Mouse (Mus musculus): ENCODE measurements around the gene Gnb1l. TPM values are rescaled to one million over a fixed set of nuclear protein-coding genes. Genes with fewer than 3 reads are reported as not detected.
A peak's percentile ranks its signal among the peaks of the same experiment; 100 is the strongest.

Gene Gnb1l
- polyA plus RNA-seq, 1 experiment from 2014 or later = 13.3 TPM

DNA sequence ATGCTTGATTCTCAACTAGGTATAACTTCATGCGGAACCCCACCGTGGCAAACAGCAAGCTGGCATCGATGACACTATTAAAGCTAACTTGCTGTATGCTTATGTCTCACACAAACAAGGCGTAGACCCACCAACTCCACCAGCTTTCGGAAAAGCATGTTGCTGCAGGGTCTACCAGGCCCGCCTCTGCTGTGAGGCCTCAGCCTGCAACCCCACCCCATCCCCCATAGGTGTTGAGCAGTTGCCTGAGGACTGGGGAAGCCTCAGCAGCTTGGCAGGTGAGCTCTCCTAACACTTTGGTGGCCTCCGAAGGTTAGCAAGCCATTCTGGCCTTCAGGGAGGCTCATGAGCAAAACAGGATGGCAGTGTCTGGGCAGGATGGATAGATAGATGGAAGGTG is 70.1 kb downstream of the Gnb1l start:
- no peak overlapping the region for H3K4me2 ChIP-seq (ENCODE audit: low read depth)
- DNase-seq (ENCODE audit: low spot score) = no peak
- no peak for ATAC-seq (ENCODE audit: insufficient read depth, low FRiP score, low TSS enrichment)

DNA sequence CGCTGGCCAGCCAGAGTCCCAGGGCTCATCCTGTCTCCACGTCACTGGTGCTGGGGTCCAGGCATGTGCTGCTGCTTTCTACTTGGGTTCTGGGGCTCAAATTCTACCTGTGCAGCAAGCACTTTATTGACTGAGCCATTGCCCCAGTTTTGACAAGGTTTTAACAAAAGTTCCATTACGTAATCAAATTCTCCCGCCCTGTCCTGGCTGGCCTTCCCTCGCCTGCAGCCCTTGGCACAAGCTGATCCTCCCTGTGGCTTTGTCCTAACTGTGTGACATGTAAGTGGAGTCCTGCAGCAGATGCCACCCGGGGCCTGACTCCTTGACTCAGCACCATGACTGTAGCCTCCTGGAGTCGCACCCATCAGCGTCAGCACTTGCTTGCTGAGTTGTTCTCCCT is 75.7 kb downstream of the Gnb1l start:
- 83% methylated on average over 8 of the region's 8 CpGs for WGBS
- no peaks in the 10 kb centered on the region for H3K9me3 ChIP-seq (ENCODE audit: control insufficient read depth, low read length)
- ATAC-seq (ENCODE audit: insufficient read depth, low FRiP score, low TSS enrichment) (no peak), DNase-seq (ENCODE audit: low spot score) (no peak)
- no peaks in the 10 kb centered on the region for H3K36me3 ChIP-seq (ENCODE audit: control insufficient read depth, insufficient read depth, low read length)
- no peak overlapping the region for H3K4me3 ChIP-seq (ENCODE audit: low read depth, low read length)
- H3K27me3 ChIP-seq (ENCODE audit: control insufficient read depth, insufficient read depth, low read length) = peaks cover 3% of the 10 kb centered on the region
- H3K4me1 ChIP-seq (ENCODE audit: control insufficient read depth, insufficient read depth, low read length) = no peaks in the 10 kb centered on the region
- no peak overlapping the region for H3K27ac ChIP-seq (ENCODE audit: low read depth, low read length)
- no peak overlapping the region for H3K4me2 ChIP-seq (ENCODE audit: low read depth)
- H3K9ac ChIP-seq (ENCODE audit: low read length) = no peak overlapping the region

More for the DNA sequence above, 70.1 kb downstream of the Gnb1l start:
- WGBS = 77% methylated on average over 7 of the region's 7 CpGs
- H3K9me3 ChIP-seq (ENCODE audit: control insufficient read depth, low read length) = no peaks in the 10 kb centered on the region
- H3K27ac ChIP-seq (ENCODE audit: low read depth, low read length) = no peak overlapping the region
- H3K4me1 ChIP-seq (ENCODE audit: control insufficient read depth, insufficient read depth, low read length) = no peaks in the 10 kb centered on the region
- no peak overlapping the region for H3K4me3 ChIP-seq (ENCODE audit: low read depth, low read length)
- no peaks in the 10 kb centered on the region for H3K36me3 ChIP-seq (ENCODE audit: control insufficient read depth, insufficient read depth, low read length)
- no peaks in the 10 kb centered on the region for H3K27me3 ChIP-seq (ENCODE audit: control insufficient read depth, insufficient read depth, low read length)
- H3K9ac ChIP-seq (ENCODE audit: low read length) = no peak overlapping the region

GRCm38 (mm10) chr16:18577071-18577470 is 78.6 kb downstream of the Gnb1l start:
- Histone ChIP-seq H3K4me1 (ENCODE audit: control insufficient read depth, insufficient read depth, low read length) (peaks cover 8% of the 10 kb centered on the region), H3K4me3 (ENCODE audit: low read depth, low read length) (no peak overlapping the region), H3K9me3 (ENCODE audit: control insufficient read depth, low read length) (no peaks in the 10 kb centered on the region), H3K4me2 (ENCODE audit: low read depth) (no peak overlapping the region), H3K27ac (ENCODE audit: low read depth, low read length) (no peak overlapping the region), H3K27me3 (ENCODE audit: control insufficient read depth, insufficient read depth, low read length) (peaks cover 32% of the 10 kb centered on the region), H3K36me3 (ENCODE audit: control insufficient read depth, insufficient read depth, low read length) (no peaks in the 10 kb centered on the region), H3K9ac (ENCODE audit: low read length) (no peak overlapping the region)
- DNase-seq (ENCODE audit: low spot score) (no peak), ATAC-seq (ENCODE audit: insufficient read depth, low FRiP score, low TSS enrichment) (no peak)
- 60% methylated on average over 3 of the region's 3 CpGs for WGBS

GRCm38 (mm10) chr16:18577599-18578160 is 79.2 kb downstream of the Gnb1l start:
- H3K27me3 ChIP-seq (ENCODE audit: control insufficient read depth, insufficient read depth, low read length) = peaks cover 38% of the 10 kb centered on the region
- ATAC-seq (ENCODE audit: insufficient read depth, low FRiP score, low TSS enrichment) (no peak), DNase-seq (ENCODE audit: low spot score) (no peak)
- H3K9me3 ChIP-seq (ENCODE audit: control insufficient read depth, low read length) = no peaks in the 10 kb centered on the region
- H3K4me3 ChIP-seq (ENCODE audit: low read depth, low read length) = no peak overlapping the region
- WGBS = 18% methylated on average over 5 of the region's 5 CpGs
- H3K27ac ChIP-seq (ENCODE audit: low read depth, low read length) = no peak overlapping the region
- no peaks in the 10 kb centered on the region for H3K36me3 ChIP-seq (ENCODE audit: control insufficient read depth, insufficient read depth, low read length)
- H3K4me1 ChIP-seq (ENCODE audit: control insufficient read depth, insufficient read depth, low read length) = peaks cover 8% of the 10 kb centered on the region
- H3K9ac ChIP-seq (ENCODE audit: low read length) = no peak overlapping the region
- no peak overlapping the region for H3K4me2 ChIP-seq (ENCODE audit: low read depth)

DNA sequence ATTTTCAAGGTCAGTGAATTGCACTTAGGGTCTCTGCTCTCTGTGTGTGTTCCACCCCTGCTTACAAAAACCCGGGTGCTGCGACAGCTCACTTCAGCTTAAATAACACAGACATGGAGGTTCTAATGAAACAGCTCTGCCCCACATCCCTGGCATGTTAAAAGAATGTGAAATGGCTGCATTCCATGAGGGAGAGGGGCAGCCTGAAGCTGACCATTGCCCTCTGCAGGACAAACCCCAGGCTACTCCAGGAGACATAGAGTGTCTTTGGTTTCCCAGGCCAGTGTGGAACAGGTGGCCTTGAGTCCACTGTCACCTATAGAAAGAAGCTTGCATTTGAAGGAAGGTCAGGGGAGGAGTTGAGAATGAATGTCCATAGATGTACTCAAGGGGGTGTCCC is 81.9 kb downstream of the Gnb1l start:
- Histone ChIP-seq H3K27me3 (ENCODE audit: control insufficient read depth, insufficient read depth, low read length) (peaks cover 65% of the 10 kb centered on the region), H3K9me3 (ENCODE audit: control insufficient read depth, low read length) (no peaks in the 10 kb centered on the region), H3K36me3 (ENCODE audit: control insufficient read depth, insufficient read depth, low read length) (no peaks in the 10 kb centered on the region), H3K4me1 (ENCODE audit: control insufficient read depth, insufficient read depth, low read length) (peaks cover 8% of the 10 kb centered on the region), H3K4me3 (ENCODE audit: low read depth, low read length) (no peak overlapping the region), H3K9ac (ENCODE audit: low read length) (no peak overlapping the region), H3K27ac (ENCODE audit: low read depth, low read length) (no peak overlapping the region), H3K4me2 (ENCODE audit: low read depth) (no peak overlapping the region)
- no peak for ATAC-seq (ENCODE audit: insufficient read depth, low FRiP score, low TSS enrichment)
- 11% methylated on average over 2 of the region's 2 CpGs for WGBS
- no peak for DNase-seq (ENCODE audit: low spot score)

DNA sequence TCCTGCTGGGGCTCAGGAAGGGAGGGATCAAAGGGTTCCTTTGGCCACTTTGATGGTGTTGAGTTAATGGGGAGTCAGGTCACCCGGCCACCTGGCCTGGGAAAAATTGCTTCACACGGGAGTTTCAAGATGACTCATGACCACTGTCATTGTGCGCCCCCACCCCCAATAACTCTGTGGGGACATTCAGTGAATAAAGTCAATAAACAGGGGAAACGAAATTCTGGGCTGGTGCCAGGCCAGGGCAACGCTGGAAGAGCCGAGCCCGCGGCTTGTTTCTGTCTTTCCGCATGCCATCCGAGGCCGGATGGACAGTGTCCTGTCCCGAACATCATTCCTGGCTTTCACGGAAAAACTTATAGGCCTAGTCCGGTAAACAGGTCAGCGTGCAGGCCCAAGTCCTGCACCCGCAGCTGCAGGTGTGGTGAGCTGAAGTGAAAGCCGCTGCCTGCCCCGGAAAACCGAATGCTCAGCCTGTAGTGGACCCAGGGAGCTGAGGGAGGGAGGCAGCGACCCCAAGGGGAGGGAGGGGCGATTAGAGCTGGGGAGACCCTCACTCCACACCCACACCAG is 82.6 kb downstream of the Gnb1l start:
- peaks cover 9% of the 10 kb centered on the region for H3K4me1 ChIP-seq (ENCODE audit: control insufficient read depth, insufficient read depth, low read length)
- no peak overlapping the region; the same call in 1 of the 2 replicates for H3K4me2 ChIP-seq (ENCODE audit: low read depth)
- H3K9ac ChIP-seq (ENCODE audit: low read length) = no peak overlapping the region

DNA sequence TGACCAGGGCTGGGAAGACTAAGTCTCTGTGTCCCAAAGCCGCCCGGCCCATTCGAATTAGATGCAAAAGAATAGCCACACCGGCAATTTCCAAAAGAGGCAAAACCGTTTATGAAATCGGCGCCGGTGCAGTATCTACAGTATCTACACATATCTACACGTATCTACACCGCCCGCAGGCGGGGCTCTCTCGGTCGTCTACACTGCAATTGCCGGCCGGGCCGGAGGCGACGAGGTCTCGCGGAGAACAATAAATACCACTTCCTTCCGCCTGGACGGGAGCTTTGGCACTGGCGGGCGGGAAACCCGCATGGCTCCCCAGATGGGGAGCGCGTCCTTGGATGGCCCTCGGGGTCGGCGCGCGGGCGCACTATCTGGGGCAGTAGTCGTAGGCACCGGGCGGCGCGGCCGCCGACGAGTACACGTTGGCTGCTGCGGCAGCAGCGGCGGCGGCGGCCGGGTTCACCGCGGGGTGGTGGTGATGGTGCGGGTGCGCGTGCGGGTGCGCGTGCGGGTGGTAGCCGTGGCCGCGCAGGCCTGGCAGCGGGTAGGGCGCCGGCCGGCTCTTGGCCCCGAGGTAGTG is 83.2 kb downstream of the Gnb1l start:
- Histone ChIP-seq H3K36me3 (ENCODE audit: control insufficient read depth, insufficient read depth, low read length) (no peaks in the 10 kb centered on the region), H3K9me3 (ENCODE audit: control insufficient read depth, low read length) (no peaks in the 10 kb centered on the region), H3K9ac (ENCODE audit: low read length) (peak overlapping the region; percentile 23; the same call in 1 of the 2 replicates), H3K4me2 (ENCODE audit: low read depth) (peak overlapping the region; percentile 34), H3K4me3 (ENCODE audit: low read depth, low read length) (peak overlapping the region; percentile 28), H3K4me1 (ENCODE audit: control insufficient read depth, insufficient read depth, low read length) (peaks cover 15% of the 10 kb centered on the region), H3K27me3 (ENCODE audit: control insufficient read depth, insufficient read depth, low read length) (peaks cover 78% of the 10 kb centered on the region), H3K27ac (ENCODE audit: low read depth, low read length) (no peak overlapping the region)
- ATAC-seq (ENCODE audit: insufficient read depth, low FRiP score, low TSS enrichment) (no peak), DNase-seq (ENCODE audit: low spot score) (peak; percentile 49)
- WGBS = under 1% methylated on average over 57 of the region's 66 CpGs

More for the DNA sequence above, 82.6 kb downstream of the Gnb1l start:
- DNase-seq (ENCODE audit: low spot score) = no peak
- H3K27me3 ChIP-seq (ENCODE audit: control insufficient read depth, insufficient read depth, low read length) = peaks cover 72% of the 10 kb centered on the region
- H3K4me3 ChIP-seq (ENCODE audit: low read depth, low read length) = peak overlapping the region; percentile 28
- 2% methylated on average over 21 of the region's 21 CpGs for WGBS
- H3K9me3 ChIP-seq (ENCODE audit: control insufficient read depth, low read length) = no peaks in the 10 kb centered on the region
- H3K27ac ChIP-seq (ENCODE audit: low read depth, low read length) = no peak overlapping the region
- no peak for ATAC-seq (ENCODE audit: insufficient read depth, low FRiP score, low TSS enrichment)
- H3K36me3 ChIP-seq (ENCODE audit: control insufficient read depth, insufficient read depth, low read length) = no peaks in the 10 kb centered on the region

DNA sequence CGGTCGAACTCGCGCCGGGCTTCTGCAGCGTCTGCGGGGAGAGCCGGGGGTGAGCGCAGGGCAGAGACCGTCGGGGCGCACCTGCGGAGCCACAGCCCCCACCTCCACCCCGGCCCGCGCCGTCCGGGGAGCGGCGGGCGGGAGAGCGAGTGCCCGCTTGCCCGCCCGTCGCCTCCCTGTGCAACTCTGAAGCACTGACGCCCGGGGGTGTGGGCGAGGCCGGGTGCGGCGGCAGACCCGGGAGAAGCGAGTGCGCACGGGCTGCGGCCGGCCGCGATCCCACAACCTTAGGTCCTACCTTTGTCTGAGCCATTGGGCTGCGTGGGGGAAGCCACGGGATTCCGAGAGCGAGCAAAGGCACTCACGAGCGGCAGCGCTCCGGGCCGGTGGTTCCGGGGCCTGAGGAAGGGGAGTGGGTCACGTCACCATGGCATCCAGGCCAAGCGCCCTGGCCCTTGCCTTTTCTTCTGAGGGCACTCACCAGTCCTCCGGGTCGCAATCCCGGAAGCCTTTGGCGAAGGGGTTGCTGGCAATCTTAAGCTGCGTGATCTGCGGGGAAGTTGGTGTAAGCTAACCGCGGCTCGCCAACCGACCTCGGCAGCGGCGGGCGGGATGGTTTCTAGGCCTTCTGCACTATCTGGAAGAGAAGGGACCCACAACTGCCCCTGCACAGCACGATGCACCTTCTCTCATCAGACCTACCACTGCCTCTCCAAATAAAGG is 84.1 kb downstream of the Gnb1l start:
- Histone ChIP-seq H3K27ac (ENCODE audit: low read depth, low read length) (no peak overlapping the region), H3K36me3 (ENCODE audit: control insufficient read depth, insufficient read depth, low read length) (no peaks in the 10 kb centered on the region), H3K27me3 (ENCODE audit: control insufficient read depth, insufficient read depth, low read length) (peaks cover 86% of the 10 kb centered on the region), H3K9me3 (ENCODE audit: control insufficient read depth, low read length) (no peaks in the 10 kb centered on the region), H3K4me1 (ENCODE audit: control insufficient read depth, insufficient read depth, low read length) (peaks cover 15% of the 10 kb centered on the region), H3K4me2 (ENCODE audit: low read depth) (peak overlapping the region; percentile 34), H3K9ac (ENCODE audit: low read length) (no peak overlapping the region), H3K4me3 (ENCODE audit: low read depth, low read length) (peak overlapping the region; percentile 28)
- WGBS = under 1% methylated on average over 56 of the region's 67 CpGs
- DNase-seq (ENCODE audit: low spot score) = peak; percentile 31
- no peak for ATAC-seq (ENCODE audit: insufficient read depth, low FRiP score, low TSS enrichment)

Measured in neural tube, embryonic 11.5 days (tissue).